Mouse (Mus musculus) embryonic facial prominence, embryonic 12.5 days (tissue): ENCODE measurements at regions not wholly inside any gene's neighbourhood (a gene's known extent, or its start where the extent isn't known, plus 50 kb on each side); places are given as distances from the start of the nearest gene placed in this dataset.

Experiments
- ATAC-seq: fragments of 200-750 bp; cut with Nextera tagmentation; 2 replicates; pipeline ENCODE4 v1.8.0; 2017; ENCODE audit not compliant: insufficient number of reproducible peaks, insufficient read depth, low FRiP score, low TSS enrichment
- H3K27ac ChIP-seq: fragments of 300-500 bp; sonication (generic); 2 replicates; pipeline ENCODE4 v1.5.1; 2016; ENCODE audit warnings: mild to moderate bottlenecking
- H3K27me3 ChIP-seq: fragments of 300-500 bp; sonication (generic); 2 replicates; pipeline ENCODE4 v1.6.1; 2016; ENCODE audit warnings: mild to moderate bottlenecking, moderate library complexity
- H3K36me3 ChIP-seq: fragments of 300-500 bp; sonication (generic); 2 replicates; pipeline ENCODE4 v1.6.1; 2016; ENCODE audit warnings: mild to moderate bottlenecking
- H3K4me1 ChIP-seq: fragments of 300-500 bp; sonication (generic); 2 replicates; pipeline ENCODE4 v1.6.1; 2016
- H3K4me2 ChIP-seq: fragments of 300-500 bp; sonication (generic); replicated peaks from 2 replicates; pipeline ENCODE4 v1.6.1; 2016; ENCODE audit warnings: mild to moderate bottlenecking, moderate library complexity
- H3K4me3 ChIP-seq: fragments of 300-500 bp; sonication (generic); 2 replicates; pipeline ENCODE4 v1.5.1; 2016; ENCODE audit warnings: mild to moderate bottlenecking
- H3K9ac ChIP-seq: fragments of 300-500 bp; sonication (generic); 2 replicates; pipeline ENCODE4 v1.6.1; 2016; ENCODE audit warnings: mild to moderate bottlenecking, moderate library complexity
- H3K9me3 ChIP-seq: fragments of 300-500 bp; sonication (generic); 2 replicates; pipeline ENCODE4 v1.6.1; 2016; ENCODE audit warnings: mild to moderate bottlenecking, moderate library complexity
- WGBS: fragments of 180-500 bp; shearing (Covaris S2); methylation state at CpG from one replicate; pipeline ENCODE4 v1.1.7; 2016; 5-methylcytosine and 5-hydroxymethylcytosine counted together

DNA sequence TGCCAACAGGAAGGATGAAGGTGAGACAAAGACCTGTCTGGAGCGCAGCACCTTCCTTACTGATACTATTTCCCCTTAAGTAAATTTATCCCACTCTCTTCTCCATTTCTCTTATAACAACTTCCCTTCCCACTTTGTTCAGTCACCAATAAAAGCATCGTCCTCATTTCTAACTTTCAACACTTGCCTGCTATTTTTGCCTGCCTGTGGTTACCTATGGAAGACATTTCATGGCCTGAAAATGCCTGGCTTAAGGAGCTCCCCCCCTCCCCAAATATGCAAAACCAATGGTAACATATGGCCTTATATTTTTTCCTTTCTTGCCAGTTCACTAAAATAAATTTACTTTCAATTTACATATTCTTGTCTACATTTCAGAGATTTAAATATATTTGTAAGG, 271.0 kb upstream of the Cxxc4 start:
- H3K27me3 ChIP-seq: no peaks in the 10 kb centered on the region
- H3K4me1 ChIP-seq: no peaks in the 10 kb centered on the region
- H3K9me3 ChIP-seq: no peaks in the 10 kb centered on the region
- H3K4me3 ChIP-seq: no peak overlapping the region
- H3K27ac ChIP-seq: no peak overlapping the region
- no peaks in the 10 kb centered on the region for H3K36me3 ChIP-seq
- H3K9ac ChIP-seq: no peak overlapping the region
- no peak for ATAC-seq
- WGBS: 92% methylated on average over 2 of the region's 2 CpGs
- no peak overlapping the region for H3K4me2 ChIP-seq

GRCm38 (mm10) chr3:133968176-133968575, 268.1 kb upstream of the Cxxc4 start:
- no peak overlapping the region for H3K9ac ChIP-seq
- no peak for ATAC-seq
- H3K27me3 ChIP-seq: no peaks in the 10 kb centered on the region
- no peak overlapping the region for H3K27ac ChIP-seq
- H3K4me1 ChIP-seq: no peaks in the 10 kb centered on the region
- no peaks in the 10 kb centered on the region for H3K36me3 ChIP-seq
- 74% methylated on average over 6 of the region's 6 CpGs for WGBS
- H3K4me3 ChIP-seq: no peak overlapping the region
- no peak overlapping the region for H3K4me2 ChIP-seq
- H3K9me3 ChIP-seq: no peaks in the 10 kb centered on the region

- Histone ChIP-seq H3K36me3 (no peaks in the 10 kb centered on the region), H3K4me2 (no peak overlapping the region), H3K27me3 (no peaks in the 10 kb centered on the region), H3K9me3 (no peaks in the 10 kb centered on the region), H3K4me3 (no peak overlapping the region), H3K27ac (no peak overlapping the region), H3K9ac (no peak overlapping the region), H3K4me1 (no peaks in the 10 kb centered on the region)
- WGBS: 75% methylated on average over 2 of the region's 2 CpGs
- no peak for ATAC-seq
Observed at GRCm38 (mm10) chr3:133972774-133973173, 263.5 kb upstream of the Cxxc4 start.

DNA sequence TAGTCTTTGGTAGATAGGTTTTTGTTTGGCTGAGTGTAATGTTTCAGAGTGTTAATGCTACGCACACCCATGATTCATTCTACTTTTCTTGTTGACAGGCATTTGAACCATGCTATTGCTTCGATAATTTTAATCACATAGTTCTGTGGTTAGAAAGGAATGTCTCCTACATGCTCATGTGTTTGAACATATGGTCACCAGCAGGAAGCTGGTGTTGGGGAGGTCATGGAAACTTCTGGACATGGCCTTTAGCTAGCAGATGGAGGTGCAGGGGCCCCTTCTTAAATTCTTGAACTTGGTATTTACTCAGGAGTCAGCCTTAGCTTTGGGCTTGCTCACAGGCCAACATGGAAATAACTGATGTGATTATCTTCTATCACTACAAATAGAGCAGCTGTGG, 248.6 kb upstream of the Cxxc4 start:
- Histone ChIP-seq H3K9ac (no peak overlapping the region), H3K4me1 (no peaks in the 10 kb centered on the region), H3K36me3 (no peaks in the 10 kb centered on the region), H3K4me2 (no peak overlapping the region), H3K27me3 (no peaks in the 10 kb centered on the region), H3K9me3 (no peaks in the 10 kb centered on the region), H3K4me3 (no peak overlapping the region), H3K27ac (no peak overlapping the region)
- WGBS: 69% methylated on average over 2 of the region's 2 CpGs
- no peak for ATAC-seq

DNA sequence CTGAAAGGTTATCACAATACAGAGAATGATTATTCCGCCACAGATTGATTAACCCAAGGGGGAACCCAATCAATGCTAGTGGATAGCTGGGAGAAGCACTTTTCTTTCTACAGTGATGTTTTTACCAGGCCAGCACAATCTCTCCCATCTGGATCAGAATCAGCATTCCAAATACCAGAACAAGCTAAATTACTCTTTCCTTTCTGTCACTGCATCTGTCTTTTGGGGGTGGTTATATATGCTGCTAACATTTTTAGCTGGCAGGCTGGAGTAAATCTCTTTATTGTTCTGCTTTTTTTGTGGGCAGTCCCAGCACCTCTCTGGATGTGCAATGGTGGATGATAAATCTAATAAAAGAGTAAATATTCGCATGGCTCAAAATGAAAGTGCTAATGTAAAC, 242.3 kb upstream of the Cxxc4 start:
- ATAC-seq: no peak
- no peaks in the 10 kb centered on the region for H3K36me3 ChIP-seq
- no peak overlapping the region for H3K4me3 ChIP-seq
- WGBS: 80% methylated on average over 2 of the region's 2 CpGs
- no peak overlapping the region for H3K27ac ChIP-seq
- no peaks in the 10 kb centered on the region for H3K27me3 ChIP-seq
- no peaks in the 10 kb centered on the region for H3K4me1 ChIP-seq
- no peak overlapping the region for H3K9ac ChIP-seq
- H3K4me2 ChIP-seq: no peak overlapping the region
- H3K9me3 ChIP-seq: no peaks in the 10 kb centered on the region

GRCm38 (mm10) chr3:133999965-134000364, 236.3 kb upstream of the Cxxc4 start:
- no peaks in the 10 kb centered on the region for H3K27me3 ChIP-seq
- no peaks in the 10 kb centered on the region for H3K4me1 ChIP-seq
- ATAC-seq: no peak
- H3K27ac ChIP-seq: no peak overlapping the region
- no peak overlapping the region for H3K4me2 ChIP-seq
- H3K36me3 ChIP-seq: no peaks in the 10 kb centered on the region
- WGBS: 78% methylated on average over 8 of the region's 8 CpGs
- no peak overlapping the region for H3K4me3 ChIP-seq
- no peaks in the 10 kb centered on the region for H3K9me3 ChIP-seq
- no peak overlapping the region for H3K9ac ChIP-seq

DNA sequence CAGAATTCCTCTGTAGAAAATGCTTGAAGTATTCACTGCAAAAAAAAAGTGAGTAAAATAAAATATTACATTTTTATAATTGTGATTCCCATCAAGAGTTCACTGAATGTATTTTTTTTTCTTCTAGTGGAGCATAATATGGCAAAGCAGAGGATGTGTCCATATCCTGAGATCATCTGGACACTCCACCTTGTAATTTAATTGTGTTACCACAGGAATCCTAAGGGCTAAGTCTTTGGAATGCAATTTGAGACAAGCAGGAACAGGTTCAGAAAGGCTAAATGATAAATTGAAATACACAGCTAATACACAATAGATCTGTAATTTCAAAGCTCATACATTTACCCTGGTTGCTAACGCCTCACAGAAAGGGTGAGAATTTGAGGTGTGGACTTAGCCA, 235.7 kb upstream of the Cxxc4 start:
- no peak overlapping the region for H3K9ac ChIP-seq
- no peaks in the 10 kb centered on the region for H3K36me3 ChIP-seq
- no peak overlapping the region for H3K4me2 ChIP-seq
- H3K27ac ChIP-seq: no peak overlapping the region
- H3K27me3 ChIP-seq: no peaks in the 10 kb centered on the region
- no peaks in the 10 kb centered on the region for H3K9me3 ChIP-seq
- ATAC-seq: no peak
- WGBS: 63% methylated on average over 1 of the region's 1 CpGs
- no peak overlapping the region for H3K4me3 ChIP-seq
- no peaks in the 10 kb centered on the region for H3K4me1 ChIP-seq

DNA sequence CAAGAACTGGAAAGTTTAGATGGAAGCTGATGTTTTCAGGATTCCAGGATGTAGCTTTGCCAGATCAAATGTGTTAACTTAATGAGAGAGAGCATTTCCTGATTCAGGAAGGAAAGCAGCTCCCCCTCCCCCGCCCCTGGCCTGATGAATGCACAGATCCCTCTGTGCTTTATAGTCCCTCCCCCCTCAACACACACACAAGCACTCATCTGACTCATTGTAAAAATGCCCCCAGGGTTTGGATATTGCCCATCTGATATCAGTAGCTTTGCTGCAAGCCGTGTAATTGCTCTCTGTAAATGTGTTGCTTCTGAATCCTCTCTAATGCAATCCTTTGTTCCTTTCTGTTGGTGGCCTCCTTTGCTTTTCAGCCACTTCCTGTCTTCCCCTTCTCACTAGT, 221.5 kb upstream of the Cxxc4 start:
- no peaks in the 10 kb centered on the region for H3K27me3 ChIP-seq
- no peak overlapping the region for H3K27ac ChIP-seq
- H3K4me3 ChIP-seq: no peak overlapping the region
- 37% methylated on average over 2 of the region's 2 CpGs for WGBS
- H3K36me3 ChIP-seq: no peaks in the 10 kb centered on the region
- no peak for ATAC-seq
- H3K9ac ChIP-seq: no peak overlapping the region
- H3K4me1 ChIP-seq: 0 out of 2 replicates have a peak, but pooled peaks cover 5% of the 10 kb centered on the region
- no peaks in the 10 kb centered on the region for H3K9me3 ChIP-seq
- H3K4me2 ChIP-seq: no peak overlapping the region

- H3K9ac ChIP-seq: no peak overlapping the region
- no peaks in the 10 kb centered on the region for H3K36me3 ChIP-seq
- 0 out of 2 replicates have a peak, but pooled peaks cover 5% of the 10 kb centered on the region for H3K4me1 ChIP-seq
- no peak overlapping the region for H3K4me2 ChIP-seq
- no peak for ATAC-seq
- 83% methylated on average over 3 of the region's 3 CpGs for WGBS
- H3K27ac ChIP-seq: no peak overlapping the region
- no peaks in the 10 kb centered on the region for H3K27me3 ChIP-seq
- no peaks in the 10 kb centered on the region for H3K9me3 ChIP-seq
- H3K4me3 ChIP-seq: no peak overlapping the region
Observed at GRCm38 (mm10) chr3:134015412-134015811, 220.9 kb upstream of the Cxxc4 start.

- Histone ChIP-seq H3K4me3 (no peak overlapping the region), H3K4me1 (no peaks in the 10 kb centered on the region), H3K27ac (no peak overlapping the region), H3K9me3 (no peaks in the 10 kb centered on the region), H3K27me3 (no peaks in the 10 kb centered on the region), H3K9ac (no peak overlapping the region), H3K36me3 (no peaks in the 10 kb centered on the region), H3K4me2 (no peak overlapping the region)
- ATAC-seq: no peak
- 72% methylated on average over 5 of the region's 5 CpGs for WGBS
Observed at GRCm38 (mm10) chr3:134033862-134034261, 202.4 kb upstream of the Cxxc4 start.

- H3K36me3 ChIP-seq: no peaks in the 10 kb centered on the region
- no peaks in the 10 kb centered on the region for H3K27me3 ChIP-seq
- H3K4me1 ChIP-seq: no peaks in the 10 kb centered on the region
- no peaks in the 10 kb centered on the region for H3K9me3 ChIP-seq
- H3K4me3 ChIP-seq: no peak overlapping the region
- ATAC-seq: no peak
- no peak overlapping the region for H3K9ac ChIP-seq
- no peak overlapping the region for H3K4me2 ChIP-seq
- 94% methylated on average over 6 of the region's 6 CpGs for WGBS
- H3K27ac ChIP-seq: no peak overlapping the region
Observed at GRCm38 (mm10) chr3:134036310-134036934, 199.9 kb upstream of the Cxxc4 start.

DNA sequence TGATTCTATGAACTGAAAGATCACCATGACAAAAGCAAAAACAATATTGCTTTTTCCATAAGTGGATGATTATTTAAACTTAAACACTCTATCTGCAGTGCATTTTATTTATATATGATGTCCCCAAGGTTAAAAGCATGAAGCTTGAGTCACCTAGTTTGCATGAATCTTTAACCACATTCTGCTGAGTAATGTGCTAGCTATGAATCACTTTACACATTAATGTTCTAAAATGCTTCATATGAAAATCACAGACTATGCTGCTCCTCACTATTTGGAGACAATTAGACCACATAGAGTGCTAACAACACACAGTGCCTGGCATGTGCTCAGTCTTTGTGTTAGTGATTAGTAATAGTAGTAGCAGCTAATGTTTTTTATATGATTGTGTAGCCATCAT, 185.6 kb upstream of the Cxxc4 start:
- no peaks in the 10 kb centered on the region for H3K27me3 ChIP-seq

DNA sequence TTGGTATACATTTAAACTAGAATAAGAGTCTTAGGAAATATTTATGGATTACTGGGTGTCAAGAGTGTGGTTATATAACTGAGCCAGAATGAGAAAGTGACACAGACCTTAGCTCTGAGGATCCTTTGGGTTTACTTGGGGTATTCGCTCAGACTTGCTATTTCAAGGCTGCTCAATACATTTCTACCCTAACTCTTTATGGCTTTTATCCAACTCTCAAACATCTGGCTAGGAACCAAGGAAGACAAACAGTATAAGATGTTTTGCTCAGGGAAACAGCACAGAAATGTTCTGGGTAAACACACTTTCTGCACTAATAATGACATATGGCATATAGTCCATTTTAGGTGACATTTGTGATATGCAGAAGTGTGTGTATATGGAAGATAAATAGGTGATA, 153.8 kb upstream of the Cxxc4 start:
- H3K27ac ChIP-seq: no peak overlapping the region
- ATAC-seq: no peak
- no peak overlapping the region for H3K4me3 ChIP-seq
- no peak overlapping the region for H3K4me2 ChIP-seq
- H3K9me3 ChIP-seq: no peaks in the 10 kb centered on the region
- no peaks in the 10 kb centered on the region for H3K36me3 ChIP-seq
- 79% methylated on average over 1 of the region's 1 CpGs for WGBS
- no peak overlapping the region for H3K9ac ChIP-seq
- H3K27me3 ChIP-seq: no peaks in the 10 kb centered on the region
- H3K4me1 ChIP-seq: no peaks in the 10 kb centered on the region

More for the DNA sequence above, 185.6 kb upstream of the Cxxc4 start:
- Histone ChIP-seq H3K4me1 (no peaks in the 10 kb centered on the region), H3K4me2 (no peak overlapping the region), H3K9me3 (no peaks in the 10 kb centered on the region), H3K9ac (no peak overlapping the region), H3K27ac (no peak overlapping the region), H3K4me3 (no peak overlapping the region), H3K36me3 (no peaks in the 10 kb centered on the region)
- ATAC-seq: no peak
